Mouse (Mus musculus): ENCODE measurements around the gene Gm20708. TPM values are rescaled to one million over a fixed set of nuclear protein-coding genes. Genes with fewer than 3 reads are reported as not detected.
"Not testable (repeated sequence)": the region's sequence is repeated elsewhere in the genome, so short reads cannot be mapped to it uniquely, and the experiment has no call there.

Gm20708 gene
- total RNA-seq, 2 experiments from 2014 or later = 3.1 to 4.3 TPM

GRCm38 (mm10) chr11:117799174-117799573 is 10.3 kb upstream of the Gm20708 start:
- no peak for DNase-seq (ENCODE audit: extremely low spot score in 1 of 2, low spot score in 2 of 2)
- intact Hi-C loops (cut with DNase I) = no loop called here

GRCm38 (mm10) chr11:117800038-117800437 is 9.4 kb upstream of the Gm20708 start:
- DNase-seq (ENCODE audit: extremely low spot score in 1 of 2, low spot score in 2 of 2) = no peak
- intact Hi-C loops (cut with DNase I) = no loop called here

GRCm38 (mm10) chr11:117801650-117802049 is 7.8 kb upstream of the Gm20708 start:
- intact Hi-C loops (cut with DNase I) = no loop called here
- no peak for DNase-seq (ENCODE audit: extremely low spot score in 1 of 2, low spot score in 2 of 2)

- no peak for DNase-seq (ENCODE audit: extremely low spot score in 1 of 2, low spot score in 2 of 2)
- intact Hi-C loops (cut with DNase I) = no loop called here
These were observed 6.2 kb upstream of the Gm20708 start for GRCm38 (mm10) chr11:117803166-117803688.

- no peak for DNase-seq (ENCODE audit: extremely low spot score in 1 of 2, low spot score in 2 of 2)
- intact Hi-C loops (cut with DNase I) = no loop called here
These were observed 2.7 kb upstream of the Gm20708 start for GRCm38 (mm10) chr11:117806781-117807180.

GRCm38 (mm10) chr11:117810401-117811046 is 1.1 kb downstream of the Gm20708 start:
- intact Hi-C loops (cut with DNase I) = no loop called here
- peak in 1 of 2 experiments; percentile 92 for DNase-seq (ENCODE audit: extremely low spot score in 1 of 2, low spot score in 2 of 2)

- intact Hi-C loops (cut with DNase I) = no loop called here
- DNase-seq (ENCODE audit: extremely low spot score in 1 of 2, low spot score in 2 of 2) = no peak
These were observed 4.4 kb downstream of the Gm20708 start for GRCm38 (mm10) chr11:117813867-117814266.

- intact Hi-C loops (cut with DNase I) = no loop called here
- DNase-seq (ENCODE audit: extremely low spot score in 1 of 2, low spot score in 2 of 2) = no peak
These were observed 5.4 kb downstream of the Gm20708 start for GRCm38 (mm10) chr11:117814704-117815366.

- DNase-seq (ENCODE audit: extremely low spot score in 1 of 2, low spot score in 2 of 2); intact Hi-C loops (cut with DNase I): not testable (repeated sequence)
These were observed 6.4 kb downstream of the Gm20708 start for GRCm38 (mm10) chr11:117815850-117816249.

GRCm38 (mm10) chr11:117816389-117816996 is 7.0 kb downstream of the Gm20708 start:
- no peak for DNase-seq (ENCODE audit: extremely low spot score in 1 of 2, low spot score in 2 of 2)
- intact Hi-C loops (cut with DNase I) = no loop called here

- no peak for DNase-seq (ENCODE audit: extremely low spot score in 1 of 2, low spot score in 2 of 2)
- intact Hi-C loops (cut with DNase I) = no loop called here
These were observed 9.6 kb downstream of the Gm20708 start for GRCm38 (mm10) chr11:117819095-117819494.

GRCm38 (mm10) chr11:117820173-117820572 is 10.7 kb downstream of the Gm20708 start:
- no peak for DNase-seq (ENCODE audit: extremely low spot score in 1 of 2, low spot score in 2 of 2)
- intact Hi-C loops (cut with DNase I) = loop anchor here (5.0 kb wide), 1 partner anchor 453 kb away; no protein-coding TSS in a partner anchor

- intact Hi-C loops (cut with DNase I) = loop anchor here (5.0 kb wide), 1 partner anchor 455 kb away; no protein-coding TSS in a partner anchor
These were observed 12.4 kb downstream of the Gm20708 start for GRCm38 (mm10) chr11:117821868-117822267.

GRCm38 (mm10) chr11:117822728-117823241 is 13.3 kb downstream of the Gm20708 start:
- intact Hi-C loops (cut with DNase I) = loop anchor here (5.0 kb wide), 1 partner anchor 455 kb away; no protein-coding TSS in a partner anchor

More at GRCm38 (mm10) chr11:117821868-117822267, 12.4 kb downstream of the Gm20708 start:
- DNase-seq (ENCODE audit: extremely low spot score in 1 of 2, low spot score in 2 of 2) = no peak

GRCm38 (mm10) chr11:117823411-117823810 is 13.9 kb downstream of the Gm20708 start:
- DNase-seq (ENCODE audit: extremely low spot score in 1 of 2, low spot score in 2 of 2) = no peak
- intact Hi-C loops (cut with DNase I) = loop anchor here (5.0 kb wide), 1 partner anchor 456 kb away; no protein-coding TSS in a partner anchor

More at GRCm38 (mm10) chr11:117822728-117823241, 13.3 kb downstream of the Gm20708 start:
- peak in 1 of 2 experiments; percentile 64 for DNase-seq (ENCODE audit: extremely low spot score in 1 of 2, low spot score in 2 of 2)

- peak; percentile 76 to 81 for DNase-seq (ENCODE audit: extremely low spot score in 1 of 2, low spot score in 2 of 2)
- intact Hi-C loops (cut with DNase I) = loop anchor here (2.0 to 5.0 kb wide), 3 partner anchors 116 to 457 kb away; no protein-coding TSS in a partner anchor
These were observed 14.8 kb downstream of the Gm20708 start for GRCm38 (mm10) chr11:117824060-117824969.

GRCm38 (mm10) chr11:117825333-117826101 is 16.0 kb downstream of the Gm20708 start, which contains the start of the genes Afmid and Tk1:
Gene Afmid, plus strand, starts transcription at chr11:117825924.
Gene Tk1, minus strand, starts transcription at chr11:117826092.
- peak in 1 of 2 experiments; percentile 82 for DNase-seq (ENCODE audit: extremely low spot score in 1 of 2, low spot score in 2 of 2)
- intact Hi-C loops (cut with DNase I) = loop anchor here (2.0 to 5.0 kb wide), 3 partner anchors 117 to 588 kb away; no protein-coding TSS in a partner anchor

Data from left cerebral cortex, postnatal 10 days (tissue).